Mouse (Mus musculus): ENCODE data around the gene Ucn2.

- no peak for TF ChIP-seq CTCF (IDR thresholded peaks at IDR 0.05; ENCODE audit: low read depth)
- no peak for TF ChIP-seq EP300 (IDR thresholded peaks at IDR 0.05; ENCODE audit: low read depth)
Observed at GRCm38 (mm10) chr9:108991428-108992084, 5.7 kb downstream of the Ucn2 start, which contains the start of gene Pfkfb4.
